Mouse (Mus musculus): ENCODE data around the gene Slc44a1. TPM values are rescaled to one million over a fixed set of nuclear protein-coding genes. Genes with fewer than 3 reads are reported as not detected.

Gene Slc44a1
- polyA plus RNA-seq, 1 experiment from 2014 or later = 8.7 TPM

DNA sequence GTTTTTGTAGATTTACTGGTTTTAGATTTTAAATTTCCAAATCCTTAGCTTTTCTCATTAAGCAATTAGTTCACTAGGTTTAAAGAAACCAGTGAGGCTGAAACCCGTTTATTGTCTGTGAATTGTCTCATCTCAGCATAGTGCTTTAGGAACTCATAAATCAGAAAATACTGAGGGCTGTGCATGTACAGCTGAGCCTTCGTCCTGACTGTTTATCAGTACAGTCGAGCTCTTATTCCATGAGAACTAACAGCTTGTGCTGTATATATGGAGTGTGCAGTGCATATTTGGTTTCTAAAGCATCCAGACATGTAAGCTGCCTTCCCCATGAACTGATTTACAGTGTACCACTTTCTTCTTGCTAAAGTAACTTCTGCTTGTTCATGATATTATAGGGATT, 217.8 kb downstream of the Slc44a1 start:
- no peak for DNase-seq (ENCODE audit: low spot score)
- 86% methylated on average over 3 of the region's 3 CpGs for WGBS
- no peak overlapping the region for H3K27ac ChIP-seq (replicated peaks)

DNA sequence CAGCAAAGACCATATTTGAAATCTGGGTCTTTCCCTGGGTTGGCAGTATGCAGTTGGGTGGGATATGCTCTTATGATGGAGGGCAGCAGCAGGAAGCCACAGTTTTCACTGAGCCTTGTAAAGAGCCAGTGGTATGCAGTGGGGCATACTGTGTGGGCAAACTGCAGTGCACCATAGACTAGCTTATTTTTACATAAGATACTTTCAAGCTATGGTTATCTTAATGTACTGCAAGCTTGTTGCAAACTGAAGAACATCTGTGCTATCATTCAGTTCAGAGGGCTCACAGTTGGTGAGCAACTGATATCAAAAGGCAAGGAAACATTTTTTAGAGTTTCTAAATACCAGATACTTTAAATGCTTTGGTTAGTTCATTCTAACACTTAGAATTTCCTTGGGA, 220.5 kb downstream of the Slc44a1 start:
- Histone ChIP-seq H3K27ac (replicated peaks) (no peak overlapping the region), H3K36me3 (peaks cover 67% of the 10 kb centered on the region), H3K4me1 (no peaks in the 10 kb centered on the region), H3K27me3 (ENCODE audit: low read depth, poor library complexity, severe bottlenecking) (no peaks in the 10 kb centered on the region), H3K9me3 (replicated peaks) (no peaks in the 10 kb centered on the region), H3K4me3 (no peak overlapping the region)
- no peak for DNase-seq (ENCODE audit: low spot score)

More for the DNA sequence above, 217.8 kb downstream of the Slc44a1 start:
- Histone ChIP-seq H3K4me3 (no peak overlapping the region), H3K27me3 (ENCODE audit: low read depth, poor library complexity, severe bottlenecking) (no peaks in the 10 kb centered on the region), H3K36me3 (peaks cover 69% of the 10 kb centered on the region), H3K4me1 (no peaks in the 10 kb centered on the region), H3K9me3 (replicated peaks) (peaks cover 6% of the 10 kb centered on the region; the same call in 1 of the 2 replicates)

Other genes starting within 250 kb of the Slc44a1 start
- gene Fsd1l, start 191.1 kb downstream of the Slc44a1 start, polyA plus RNA-seq (2016; fragmentation: Nextera tagmentation; extraction: Ambion mirVana) = 28.1 and 29.2 TPM in 2 replicates

Data from midbrain, embryonic 10.5 days (tissue).